Mouse (Mus musculus): ENCODE data around the gene Clpsl2. TPM values are rescaled to one million over a fixed set of nuclear protein-coding genes. Genes with fewer than 3 reads are reported as not detected.

Clpsl2 gene
- polyA plus RNA-seq, 1 experiment from 2014 or later: not detected

DNA sequence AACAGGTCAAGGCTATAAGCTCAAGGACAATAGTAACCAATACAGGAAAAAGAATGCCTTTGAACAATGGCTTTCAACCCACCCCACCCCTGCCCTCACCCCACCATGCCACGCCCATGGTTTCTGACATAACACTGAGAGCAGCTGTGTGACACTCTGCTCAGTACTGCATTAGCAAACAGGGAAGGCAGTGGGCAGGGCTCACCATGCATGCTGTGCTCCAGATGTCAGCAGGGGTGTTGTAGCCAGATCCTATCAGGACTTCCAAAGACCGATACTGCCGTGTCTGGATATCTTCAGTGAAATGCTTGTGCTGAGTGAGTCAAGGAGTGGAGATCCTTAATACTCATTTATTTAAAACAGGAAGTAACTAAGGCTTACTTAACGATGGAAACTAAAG is 44.8 kb downstream of the Clpsl2 start:
- Histone ChIP-seq H3K36me3 (ENCODE audit: control insufficient read depth, insufficient read depth) (peaks cover 76% of the 10 kb centered on the region), H3K9me3 (ENCODE audit: control insufficient read depth) (no peaks in the 10 kb centered on the region), H3K4me2 (replicated peaks; ENCODE audit: low read depth) (no peak overlapping the region), H3K9ac (ENCODE audit: low read depth, low read length) (no peak overlapping the region), H3K27me3 (replicated peaks; ENCODE audit: control insufficient read depth, insufficient read depth, low read length) (no peaks in the 10 kb centered on the region), H3K4me3 (ENCODE audit: low read depth, low read length) (no peak overlapping the region), H3K4me1 (replicated peaks; ENCODE audit: control insufficient read depth, insufficient read depth, low read length) (no peaks in the 10 kb centered on the region), H3K27ac (ENCODE audit: low read depth, low read length) (no peak overlapping the region)
- ATAC-seq: no peak
- 58% methylated on average over 4 of the region's 4 CpGs for WGBS
- TF ChIP-seq CTCF (IDR thresholded peaks at IDR 0.05; ENCODE audit: low read depth): no peak

DNA sequence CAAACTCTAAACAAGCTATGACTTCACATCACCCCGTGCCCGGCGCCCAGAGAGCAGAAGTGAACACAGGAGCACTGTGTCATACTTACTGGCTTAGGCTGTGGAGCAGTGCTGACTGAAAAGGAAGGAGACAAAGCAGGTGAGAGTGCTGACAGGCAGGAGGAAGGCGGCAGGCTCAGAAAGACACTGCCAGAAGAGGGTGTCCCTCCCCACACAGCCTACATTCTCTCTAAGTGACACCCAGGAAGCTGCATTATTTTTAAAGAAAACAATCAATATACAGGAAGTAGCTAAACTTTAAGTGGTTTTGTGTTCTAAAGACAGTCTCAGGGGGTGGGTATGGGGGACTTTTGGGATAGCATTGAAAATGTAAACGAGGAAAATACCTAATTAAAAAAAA is 51.6 kb downstream of the Clpsl2 start:
- WGBS: 87% methylated on average over 5 of the region's 5 CpGs
- no peak for ATAC-seq
- Histone ChIP-seq H3K9me3 (ENCODE audit: control insufficient read depth) (no peaks in the 10 kb centered on the region), H3K27me3 (replicated peaks; ENCODE audit: control insufficient read depth, insufficient read depth, low read length) (no peaks in the 10 kb centered on the region), H3K9ac (ENCODE audit: low read depth, low read length) (no peak overlapping the region), H3K36me3 (ENCODE audit: control insufficient read depth, insufficient read depth) (peaks cover 85% of the 10 kb centered on the region), H3K4me2 (replicated peaks; ENCODE audit: low read depth) (no peak overlapping the region), H3K4me1 (replicated peaks; ENCODE audit: control insufficient read depth, insufficient read depth, low read length) (no peaks in the 10 kb centered on the region), H3K4me3 (ENCODE audit: low read depth, low read length) (no peak overlapping the region), H3K27ac (ENCODE audit: low read depth, low read length) (no peak overlapping the region)
- no peak for TF ChIP-seq CTCF (IDR thresholded peaks at IDR 0.05; ENCODE audit: low read depth)

DNA sequence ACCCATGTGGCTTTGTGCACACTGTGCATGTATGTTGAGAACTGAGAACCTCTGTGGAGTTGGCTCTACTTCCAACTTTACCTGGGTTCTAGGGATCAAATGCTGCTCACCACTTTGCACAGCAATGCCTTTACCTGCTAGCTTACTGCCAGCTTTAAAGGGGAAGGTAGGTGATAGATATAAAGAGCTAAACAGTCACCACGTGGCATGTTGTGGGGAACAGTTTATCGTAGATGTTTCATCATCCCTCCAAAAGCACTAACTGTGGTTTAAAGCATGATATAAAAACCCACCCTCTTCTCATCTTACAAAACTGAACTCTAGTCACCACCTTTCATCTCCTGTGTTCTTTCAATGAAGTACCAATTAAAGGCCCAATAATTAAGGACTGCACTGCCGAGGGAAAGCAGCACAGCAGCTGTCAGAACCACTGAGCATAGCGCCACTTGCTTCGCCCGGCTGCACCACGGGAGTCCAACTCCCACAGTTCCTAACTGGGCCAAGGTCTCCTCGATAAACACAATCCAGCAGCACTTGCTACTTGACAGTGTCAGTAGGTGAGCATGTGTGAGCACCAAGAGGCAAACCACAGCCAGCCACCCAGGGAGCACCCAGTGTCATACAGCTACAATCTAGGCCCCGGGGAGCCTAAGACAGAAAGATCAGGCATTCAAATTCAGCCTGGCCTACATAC is 52.5 kb downstream of the Clpsl2 start:
- 89% methylated on average over 9 of the region's 9 CpGs for WGBS
- no peak for ATAC-seq
- H3K27ac ChIP-seq (ENCODE audit: low read depth, low read length): no peak overlapping the region
- TF ChIP-seq CTCF (IDR thresholded peaks at IDR 0.05; ENCODE audit: low read depth): no peak
- H3K4me1 ChIP-seq (replicated peaks; ENCODE audit: control insufficient read depth, insufficient read depth, low read length): no peaks in the 10 kb centered on the region
- H3K4me2 ChIP-seq (replicated peaks; ENCODE audit: low read depth): no peak overlapping the region
- H3K36me3 ChIP-seq (ENCODE audit: control insufficient read depth, insufficient read depth): peaks cover 84% of the 10 kb centered on the region
- H3K4me3 ChIP-seq (ENCODE audit: low read depth, low read length): no peak overlapping the region
- no peaks in the 10 kb centered on the region for H3K9me3 ChIP-seq (ENCODE audit: control insufficient read depth)
- H3K9ac ChIP-seq (ENCODE audit: low read depth, low read length): no peak overlapping the region
- no peaks in the 10 kb centered on the region for H3K27me3 ChIP-seq (replicated peaks; ENCODE audit: control insufficient read depth, insufficient read depth, low read length)

Small RNA genes within 50 kb of the gene (microRNA-seq; reads per million reads assigned to microRNA genes)
- gene Gm25195 (not detected), gene Mir6969 (1.9 reads per million)

Other genes starting within 250 kb of the Clpsl2 start
- gene Fance, start 235.9 kb upstream of the Clpsl2 start, polyA plus RNA-seq (2015; fragmentation: Nextera tagmentation; extraction: Ambion mirVana): 10.3 and 11.0 TPM in 2 replicates
- gene Rpl10a, start 220.9 kb upstream of the Clpsl2 start, polyA plus RNA-seq (2015; fragmentation: Nextera tagmentation; extraction: Ambion mirVana): 383 and 417 TPM in 2 replicates
- gene Tead3, start 198.6 kb upstream of the Clpsl2 start, polyA plus RNA-seq (2015; fragmentation: Nextera tagmentation; extraction: Ambion mirVana): 5.8 and 6.2 TPM in 2 replicates
- 1.2 and 1.4 TPM in 2 replicates for gene Tulp1, start 184.2 kb upstream of the Clpsl2 start, polyA plus RNA-seq (2015; fragmentation: Nextera tagmentation; extraction: Ambion mirVana)
- gene Fkbp5, start 31.9 kb upstream of the Clpsl2 start, polyA plus RNA-seq (2015; fragmentation: Nextera tagmentation; extraction: Ambion mirVana): 9.7 and 10.1 TPM in 2 replicates
- gene Armc12, start 18.6 kb upstream of the Clpsl2 start, polyA plus RNA-seq (2015; fragmentation: Nextera tagmentation; extraction: Ambion mirVana): not detected in 2 replicates
- gene Clps, start 11.4 kb downstream of the Clpsl2 start, polyA plus RNA-seq (2015; fragmentation: Nextera tagmentation; extraction: Ambion mirVana): 104 and 125 TPM in 2 replicates
- gene Lhfpl5, start 26.2 kb downstream of the Clpsl2 start, polyA plus RNA-seq (2015; fragmentation: Nextera tagmentation; extraction: Ambion mirVana): 0.90 and 1.3 TPM in 2 replicates
- 55.2 and 70.3 TPM in 2 replicates for gene Srpk1, start 73.3 kb downstream of the Clpsl2 start, polyA plus RNA-seq (2015; fragmentation: Nextera tagmentation; extraction: Ambion mirVana)
- gene Slc26a8, start 140.8 kb downstream of the Clpsl2 start, polyA plus RNA-seq (2015; fragmentation: Nextera tagmentation; extraction: Ambion mirVana): 0.17 and 0.40 TPM in 2 replicates
- 23.6 and 24.6 TPM in 2 replicates for gene Mapk14, start 141.9 kb downstream of the Clpsl2 start, polyA plus RNA-seq (2015; fragmentation: Nextera tagmentation; extraction: Ambion mirVana)
- gene AC170998.1, start 176.7 kb downstream of the Clpsl2 start, polyA plus RNA-seq (2015; fragmentation: Nextera tagmentation; extraction: Ambion mirVana): 1.2 and 1.5 TPM in 2 replicates
- gene Mapk13, start 219.9 kb downstream of the Clpsl2 start, polyA plus RNA-seq (2015; fragmentation: Nextera tagmentation; extraction: Ambion mirVana): 204 and 222 TPM in 2 replicates

Measured in intestine, postnatal 0 days (tissue).